17 mouse cellular contexts compared by ENCODE assay signal in genomic region chr1:57439026-57439425, GRCm38 (mm10). TPM values are rescaled to one million over a fixed set of nuclear protein-coding genes. Genes with fewer than 3 reads are reported as not detected.
A peak's percentile ranks its signal among the peaks of the same experiment; 100 is the strongest.
DNase-seq lines count a peak whose midpoint lies in the region; ATAC-seq and TF ChIP-seq lines count a peak whose summit lies in the region.
"Had no signal": no experiment of that assay in that cellular context is flagged by ENCODE, and none has a peak within 500 bp of the region (broad histone marks: within the 10 kb centered on the region; RNA-seq: fewer than 3 reads in every experiment).

No protein-coding gene starts in this region.

- peak; percentile 50 for DNase-seq in heart, embryonic 10.5 days (ENCODE audit: low spot score)
- DNase-seq in heart, postnatal 4 days, result no peak
- no peak for DNase-seq in embryonic facial prominence, embryonic 14.5 days (ENCODE audit: low spot score)
- peak; percentile 35 to 36 for DNase-seq in heart, postnatal 10 days
- DNase-seq in kidney, postnatal 36 days, result peak; percentile 55 to 61
- no peak for DNase-seq in left cerebral cortex, postnatal 4 days
- DNase-seq in thymus, adult 2 months, result no peak
- DNase-seq: cerebellum, adult 18-20 months; lung, embryonic 14.5 days; spleen, adult 18-20 months; thymus, postnatal 36 days had no signal

- peak overlapping the region; percentile 65 for H3K27ac ChIP-seq in heart, embryonic 10.5 days
- H3K27ac ChIP-seq in embryonic facial prominence, embryonic 14.5 days (replicated peaks; ENCODE audit: low read depth, low read length), result peak overlapping the region; percentile 17; the same call in 1 of the 2 replicates
- H3K27ac ChIP-seq in thymus, adult 2 months (ENCODE audit: control insufficient read depth, insufficient read depth, low read length), result no peak overlapping the region
- H3K27ac ChIP-seq: hindbrain, embryonic 15.5 days; layer of hippocampus, adult 2 months; macrophage; midbrain, embryonic 13.5 days had no signal

- no peak for ATAC-seq in embryonic facial prominence, embryonic 14.5 days (ENCODE audit: low read depth)
- ATAC-seq: forebrain, embryonic 14.5 days; midbrain, embryonic 13.5 days had no signal

- peaks cover 16% of the 10 kb centered on the region; the same call in 1 of the 2 replicates for H3K4me1 ChIP-seq in heart, embryonic 10.5 days
- peaks cover 27% of the 10 kb centered on the region for H3K4me1 ChIP-seq in embryonic facial prominence, embryonic 14.5 days (ENCODE audit: control insufficient read depth, insufficient read depth, low read length)
- peaks cover 2% of the 10 kb centered on the region; the same call in 1 of the 2 replicates for H3K4me1 ChIP-seq in thymus, adult 2 months (replicated peaks; ENCODE audit: control insufficient read depth, insufficient read depth, low read length)

- no peak overlapping the region for H3K4me3 ChIP-seq in heart, embryonic 10.5 days
- H3K4me3 ChIP-seq in embryonic facial prominence, embryonic 14.5 days (ENCODE audit: low read depth, low read length), result no peak overlapping the region
- H3K4me3 ChIP-seq in thymus, adult 2 months (ENCODE audit: control insufficient read depth, insufficient read depth, low read length), result no peak overlapping the region
- H3K4me3 ChIP-seq: hindbrain, embryonic 15.5 days; layer of hippocampus, adult 2 months; midbrain, embryonic 13.5 days; myocyte had no signal

- 77% methylated on average over 6 of the region's 6 CpGs for WGBS in heart, embryonic 10.5 days
- WGBS in embryonic facial prominence, embryonic 14.5 days, result 72% methylated on average over 6 of the region's 6 CpGs
- 88% methylated on average over 6 of the region's 6 CpGs for WGBS in thymus, adult 2 months

- no peak for TF ChIP-seq POLR2A in thymus, adult 2 months (IDR thresholded peaks at IDR 0.05; ENCODE audit: control insufficient read depth, extremely low read depth, insufficient read depth, low read length, poor library complexity)

- no peaks in the 10 kb centered on the region for H3K36me3 ChIP-seq in heart, embryonic 10.5 days
- no peaks in the 10 kb centered on the region for H3K36me3 ChIP-seq in embryonic facial prominence, embryonic 14.5 days (ENCODE audit: control insufficient read depth, insufficient read depth, low read length)
- H3K36me3 ChIP-seq in thymus, adult 2 months (ENCODE audit: control insufficient read depth, insufficient read depth, low read length), result no peaks in the 10 kb centered on the region
- H3K36me3 ChIP-seq: hindbrain, embryonic 15.5 days; midbrain, embryonic 13.5 days had no signal

- no peaks in the 10 kb centered on the region for H3K27me3 ChIP-seq in heart, embryonic 10.5 days (ENCODE audit: insufficient read depth, poor library complexity, severe bottlenecking)
- no peaks in the 10 kb centered on the region for H3K27me3 ChIP-seq in embryonic facial prominence, embryonic 14.5 days (replicated peaks; ENCODE audit: control insufficient read depth, insufficient read depth, low read length)
- H3K27me3 ChIP-seq in thymus, adult 2 months (ENCODE audit: control insufficient read depth, insufficient read depth, low read length), result no peaks in the 10 kb centered on the region
- H3K27me3 ChIP-seq: hindbrain, embryonic 15.5 days; midbrain, embryonic 13.5 days had no signal

- TF ChIP-seq CTCF in thymus, adult 2 months (IDR thresholded peaks at IDR 0.05; ENCODE audit: borderline replicate concordance, control insufficient read depth, extremely low read depth, insufficient read depth, low read length, poor library complexity), result no peak

- no peak overlapping the region for H3K4me2 ChIP-seq in embryonic facial prominence, embryonic 14.5 days (ENCODE audit: low read depth, low read length)
- H3K4me2 ChIP-seq: hindbrain, embryonic 15.5 days; lung, embryonic 14.5 days; midbrain, embryonic 13.5 days had no signal

- intact Hi-C loops in heart, postnatal 10 days (cut with DNase I), result no loop called here
- intact Hi-C loops in left cerebral cortex, postnatal 4 days (cut with DNase I), result no loop called here

- no peaks in the 10 kb centered on the region for H3K9me3 ChIP-seq in heart, embryonic 10.5 days
- no peaks in the 10 kb centered on the region for H3K9me3 ChIP-seq in embryonic facial prominence, embryonic 14.5 days (ENCODE audit: control insufficient read depth, low read length)
- H3K9me3 ChIP-seq: hindbrain, embryonic 15.5 days; midbrain, embryonic 13.5 days had no signal

- H3K9ac ChIP-seq in embryonic facial prominence, embryonic 14.5 days (ENCODE audit: low read depth, low read length), result no peak overlapping the region
- H3K9ac ChIP-seq: hindbrain, embryonic 15.5 days; lung, embryonic 14.5 days; midbrain, embryonic 13.5 days had no signal

RNA-seq across cellular contexts. Expression of gene Tyw5, which starts 32.1 kb away (rescaled TPM):
- 25.2 and 27.9 TPM in 2 replicates for polyA plus RNA-seq in heart, embryonic 10.5 days (2016; fragmentation: Nextera tagmentation; extraction: Ambion mirVana)
- total RNA-seq in heart, postnatal 4 days (2021), result 1 to 10 TPM; 8.5 to 8.6 TPM
- polyA plus RNA-seq in embryonic facial prominence, embryonic 14.5 days (2014; fragmentation: Nextera tagmentation; extraction: Ambion mirVana), result 21.7 and 25.8 TPM in 2 replicates
- total RNA-seq in heart, postnatal 10 days (2021), result 10 to 100 TPM in 1 of 2 experiments, 1 to 10 TPM in 1; 8.1 to 11.8 TPM
- 10 to 100 TPM; 21.9 to 25.9 TPM for total RNA-seq in left cerebral cortex, postnatal 4 days (2021)
- polyA plus RNA-seq in thymus, adult 2 months (2012; rRNA removed), result 6.5 and 8.5 TPM in 2 replicates

RNA-seq across cellular contexts. Expression of gene Maip1, which starts 32.9 kb away (rescaled TPM):
- polyA plus RNA-seq in heart, embryonic 10.5 days (2016; fragmentation: Nextera tagmentation; extraction: Ambion mirVana), result 18.1 and 18.4 TPM in 2 replicates
- 10 to 100 TPM; 14.1 to 14.9 TPM for total RNA-seq in heart, postnatal 4 days (2021)
- polyA plus RNA-seq in embryonic facial prominence, embryonic 14.5 days (2014; fragmentation: Nextera tagmentation; extraction: Ambion mirVana), result 16.0 and 16.8 TPM in 2 replicates
- total RNA-seq in heart, postnatal 10 days (2021), result 10 to 100 TPM; 11.7 to 11.9 TPM
- 10 to 100 TPM; 12.6 to 13.1 TPM for total RNA-seq in left cerebral cortex, postnatal 4 days (2021)
- polyA plus RNA-seq in thymus, adult 2 months (2012; rRNA removed), result 7.1 and 7.4 TPM in 2 replicates

Comparison
In these comparisons a context has a peak if more than half of its experiments do, and no peak if none do; other contexts are left out.
1. DNase-seq: peak in heart, embryonic 10.5 days (single experiment), heart, postnatal 10 days (2 of 2) and kidney, postnatal 36 days (2 of 2); none in heart, postnatal 4 days (single experiment), embryonic facial prominence, embryonic 14.5 days (single experiment), left cerebral cortex, postnatal 4 days (single experiment) and thymus, adult 2 months (single experiment).